Comparison of ENCODE assay signal across 26 mouse cellular contexts in the genomic region with DNA sequence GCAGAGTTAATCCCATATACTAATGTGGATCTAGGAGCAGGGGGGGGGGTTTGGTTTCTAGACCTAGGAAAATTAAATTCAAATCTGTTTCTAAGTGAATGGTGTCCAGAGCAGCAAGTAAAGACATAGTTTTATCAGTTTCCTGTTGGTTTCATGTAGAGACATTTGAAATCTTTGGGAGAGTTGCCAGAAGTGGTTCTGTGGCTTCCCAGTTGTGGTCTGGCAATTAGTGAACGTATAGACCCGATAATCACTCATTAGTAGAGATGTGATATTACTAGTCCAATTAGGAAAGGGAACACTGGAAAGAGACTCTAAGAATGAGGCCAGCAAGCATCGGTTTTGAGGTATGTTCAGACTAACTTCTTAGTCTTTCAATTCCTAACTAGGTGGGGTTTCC.
"Had no signal": no experiment of that assay in that cellular context is flagged by ENCODE, and none has a peak within 500 bp of the region (broad histone marks: within the 10 kb centered on the region; RNA-seq: fewer than 3 reads in every experiment).

No protein-coding gene starts in this region.

- H3K4me3 ChIP-seq: heart, adult 2 months; heart, embryonic 13.5 days; heart, embryonic 15.5 days; hindbrain, embryonic 13.5 days; hindbrain, embryonic 15.5 days; intestine, embryonic 15.5 days; layer of hippocampus, adult 2 months; left cerebral cortex, adult 2 months; limb, embryonic 10.5 days; limb, embryonic 12.5 days; liver, embryonic 13.5 days had no signal

- H3K27ac ChIP-seq: heart, adult 2 months; heart, embryonic 13.5 days; heart, embryonic 15.5 days; hindbrain, embryonic 15.5 days; intestine, embryonic 15.5 days; layer of hippocampus, adult 2 months; left cerebral cortex, adult 2 months; limb, embryonic 10.5 days; limb, embryonic 12.5 days; liver, embryonic 13.5 days had no signal

- DNase-seq: gastrocnemius, postnatal 14 days; gastrocnemius, postnatal 36 days; heart, adult 11 months; heart, adult 2 months; heart, postnatal 14 days; heart, postnatal 36 days; kidney, adult 18-20 months; kidney, adult 8-10 months; kidney, postnatal 10 days; kidney, postnatal 25 days; kidney, postnatal 4 days; liver; liver, embryonic 13.5 days had no signal

- H3K36me3 ChIP-seq: heart, embryonic 13.5 days; heart, embryonic 15.5 days; hindbrain, embryonic 13.5 days; hindbrain, embryonic 15.5 days; intestine, embryonic 15.5 days; limb, embryonic 10.5 days; limb, embryonic 12.5 days; liver, embryonic 13.5 days had no signal

- H3K27me3 ChIP-seq: heart, embryonic 13.5 days; heart, embryonic 15.5 days; hindbrain, embryonic 13.5 days; hindbrain, embryonic 15.5 days; intestine, embryonic 15.5 days; limb, embryonic 12.5 days; liver, embryonic 13.5 days had no signal

- ATAC-seq: inflammation-experienced regulatory T-cells, adult 6 months; intestine, embryonic 15.5 days; intestine, postnatal 0 days had no signal

- H3K9me3 ChIP-seq: heart, embryonic 13.5 days; heart, embryonic 15.5 days; hindbrain, embryonic 13.5 days; hindbrain, embryonic 15.5 days; intestine, embryonic 15.5 days; limb, embryonic 10.5 days; limb, embryonic 12.5 days; liver, embryonic 13.5 days had no signal

- H3K4me2 ChIP-seq: heart, embryonic 11.5 days; heart, embryonic 13.5 days; heart, embryonic 15.5 days; hindbrain, embryonic 15.5 days; intestine, embryonic 15.5 days; limb, embryonic 12.5 days; liver, embryonic 11.5 days; liver, embryonic 13.5 days had no signal

- H3K9ac ChIP-seq: heart, embryonic 13.5 days; heart, embryonic 15.5 days; hindbrain, embryonic 13.5 days; hindbrain, embryonic 15.5 days; intestine, embryonic 15.5 days; limb, embryonic 12.5 days; liver, embryonic 13.5 days had no signal

- H3K4me1 ChIP-seq: heart, embryonic 13.5 days; heart, embryonic 15.5 days; hindbrain, embryonic 13.5 days; hindbrain, embryonic 15.5 days; intestine, embryonic 15.5 days; limb, embryonic 10.5 days; limb, embryonic 12.5 days; liver, embryonic 13.5 days had no signal
